Mouse (Mus musculus): ENCODE measurements around the gene Ugt1a7c.
A peak's percentile ranks its signal among the peaks of the same experiment; 100 is the strongest.
"Not testable (repeated sequence)": the region's sequence is repeated elsewhere in the genome, so short reads cannot be mapped to it uniquely, and the experiment has no call there.

Gene Ugt1a7c

DNA sequence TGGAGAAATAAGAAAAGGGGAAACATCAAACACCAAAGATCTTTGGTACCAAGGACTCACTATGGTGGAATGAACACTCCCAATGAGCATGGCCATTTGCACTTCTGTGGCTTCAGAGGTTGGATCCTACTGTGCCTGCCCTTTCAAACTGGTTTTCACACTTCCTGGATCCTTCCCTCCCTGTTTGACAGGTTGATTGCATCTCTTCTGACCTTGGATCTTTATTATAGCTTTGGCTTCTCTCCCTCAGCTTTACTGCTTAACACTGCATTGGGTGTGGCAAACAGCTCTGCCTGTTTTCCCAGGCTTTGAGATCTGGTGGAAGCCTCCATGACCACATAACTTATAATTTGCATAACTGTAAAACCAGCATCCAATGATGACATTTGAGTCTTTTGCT, 125.5 kb downstream of the Ugt1a7c start:
- DNase-seq (ENCODE audit: extremely low read depth, insufficient read length, low spot score) = peak; percentile 10

GRCm38 (mm10) chr1:88222216-88222615, 127.4 kb downstream of the Ugt1a7c start:
- no peak for DNase-seq (ENCODE audit: extremely low read depth, insufficient read length, low spot score)

- not testable (repeated sequence) for DNase-seq (ENCODE audit: extremely low read depth, insufficient read length, low spot score)
Measured at GRCm38 (mm10) chr1:88223011-88223515, 128.2 kb downstream of the Ugt1a7c start.

DNA sequence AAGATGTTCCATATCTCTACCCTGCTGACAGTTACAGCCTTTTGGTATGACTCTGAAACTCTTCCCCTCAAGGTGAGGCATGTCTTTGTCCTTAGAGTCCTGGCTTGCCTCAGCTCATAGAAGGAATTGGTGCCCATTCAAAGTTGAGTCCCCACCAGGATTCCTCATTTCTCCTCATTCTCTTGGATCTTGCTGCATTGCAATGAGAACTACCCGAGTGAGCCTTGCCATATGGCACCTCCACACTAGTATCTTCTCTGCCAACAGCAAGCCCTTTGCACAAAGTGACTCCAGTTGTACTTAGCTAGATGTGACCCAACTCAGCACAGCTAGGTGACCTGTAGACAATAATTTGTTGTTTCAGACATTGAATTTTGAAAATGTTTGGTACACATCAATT, 128.7 kb downstream of the Ugt1a7c start:
- no peak for DNase-seq (ENCODE audit: extremely low read depth, insufficient read length, low spot score)

DNA sequence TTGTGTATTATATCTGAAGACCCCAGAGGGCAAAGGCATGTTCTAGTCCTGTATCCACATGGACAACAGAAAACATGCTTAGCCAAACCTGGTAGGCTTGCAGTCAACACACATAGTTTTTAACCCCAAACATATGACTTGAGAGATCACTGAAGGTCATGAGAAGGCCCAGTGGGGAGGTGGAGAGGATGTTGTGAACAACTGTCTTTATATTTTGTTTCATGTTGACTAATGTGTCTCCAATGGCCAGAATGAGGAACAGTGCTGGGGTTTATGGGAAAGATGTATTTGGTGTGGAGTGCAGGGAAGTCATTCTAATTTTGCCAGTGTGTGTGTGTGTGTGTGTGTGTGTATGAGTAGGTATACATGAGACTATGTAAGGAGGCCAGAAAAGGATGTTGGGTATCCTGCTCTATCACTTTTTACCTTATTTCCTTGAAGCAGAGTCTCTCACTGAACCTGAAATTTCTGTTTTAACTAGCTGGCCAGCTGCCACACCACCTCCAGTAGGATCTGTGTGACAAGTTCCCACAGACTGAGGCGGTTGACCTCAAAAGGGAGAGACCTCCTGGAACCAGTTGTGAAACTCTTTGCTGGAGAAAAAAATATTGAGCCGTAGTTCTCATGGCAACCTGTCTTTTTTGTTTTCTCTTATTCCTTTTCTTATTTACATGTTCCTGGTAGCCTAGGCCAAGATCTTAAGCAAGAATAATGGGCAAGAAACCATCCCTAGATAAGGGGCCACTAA, 129.3 kb downstream of the Ugt1a7c start:
- no peak for DNase-seq (ENCODE audit: extremely low read depth, insufficient read length, low spot score)

DNA sequence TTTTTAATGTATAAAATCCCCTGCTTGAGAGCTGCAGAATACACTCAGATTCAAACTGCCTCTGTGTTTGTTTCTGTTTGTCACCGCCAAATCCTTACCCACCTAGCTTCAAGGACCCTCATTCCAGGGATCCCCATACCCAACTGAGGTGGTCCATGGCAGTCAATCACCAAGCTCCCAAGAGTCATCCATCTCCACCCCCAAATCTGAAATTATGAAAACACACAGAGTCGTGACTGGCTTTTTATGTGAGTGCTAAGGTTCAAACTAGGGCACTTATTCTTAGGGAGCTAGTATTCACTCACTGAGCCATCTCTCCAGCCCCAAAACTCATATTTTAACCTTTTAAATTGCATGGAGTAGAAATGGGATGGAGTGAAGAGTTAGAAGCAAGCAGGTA, 130.4 kb downstream of the Ugt1a7c start:
- DNase-seq (ENCODE audit: extremely low read depth, insufficient read length, low spot score) = not testable (repeated sequence)

DNA sequence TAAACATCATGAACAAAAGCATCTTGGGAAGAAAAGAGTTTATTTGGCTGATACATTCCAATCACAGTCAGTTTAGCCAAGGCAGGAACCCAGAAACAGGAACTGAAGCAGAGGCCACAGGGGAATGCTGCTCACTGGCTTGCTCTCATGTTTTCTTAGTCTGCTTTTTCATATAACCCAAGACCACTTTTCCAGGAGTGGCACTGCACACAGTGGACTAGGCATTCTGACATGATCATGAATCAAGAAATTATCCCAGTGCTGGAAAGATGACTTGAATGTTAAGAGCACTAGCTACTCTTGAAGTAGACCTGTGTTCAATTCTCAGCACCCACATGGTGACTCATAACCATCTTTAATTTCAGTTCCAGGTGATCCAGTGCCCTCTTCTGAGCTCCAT, 130.9 kb downstream of the Ugt1a7c start:
- no peak for DNase-seq (ENCODE audit: extremely low read depth, insufficient read length, low spot score)

- DNase-seq (ENCODE audit: extremely low read depth, insufficient read length, low spot score) = no peak
Measured at GRCm38 (mm10) chr1:88226670-88227379, 132.0 kb downstream of the Ugt1a7c start, which contains the start of gene Mroh2a. Gene Mroh2a, plus strand, starts transcription at chr1:88226986.

GRCm38 (mm10) chr1:88227482-88227881, 132.6 kb downstream of the Ugt1a7c start:
- DNase-seq (ENCODE audit: extremely low read depth, insufficient read length, low spot score) = no peak

DNA sequence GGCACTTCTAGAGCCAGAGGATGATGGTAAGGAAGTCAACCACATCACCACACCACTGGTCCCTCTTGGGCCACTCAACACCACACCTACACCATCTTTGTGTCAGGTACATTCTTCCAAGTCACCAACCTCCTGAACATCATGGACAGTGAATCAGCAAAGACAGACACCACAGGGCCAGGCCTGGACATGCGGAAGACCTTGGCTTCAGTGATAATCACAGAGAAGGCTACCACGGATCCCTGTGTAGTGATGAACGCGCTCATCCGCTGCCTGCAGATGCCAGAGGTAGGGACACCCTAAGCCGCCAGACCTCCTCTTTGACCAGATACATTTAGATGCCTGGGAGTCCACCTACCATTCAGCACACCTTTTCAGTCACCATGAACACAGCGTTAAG, 133.3 kb downstream of the Ugt1a7c start:
- no peak for DNase-seq (ENCODE audit: extremely low read depth, insufficient read length, low spot score)

GRCm38 (mm10) chr1:88229566-88229965, 134.7 kb downstream of the Ugt1a7c start:
- no peak for DNase-seq (ENCODE audit: extremely low read depth, insufficient read length, low spot score)

DNA sequence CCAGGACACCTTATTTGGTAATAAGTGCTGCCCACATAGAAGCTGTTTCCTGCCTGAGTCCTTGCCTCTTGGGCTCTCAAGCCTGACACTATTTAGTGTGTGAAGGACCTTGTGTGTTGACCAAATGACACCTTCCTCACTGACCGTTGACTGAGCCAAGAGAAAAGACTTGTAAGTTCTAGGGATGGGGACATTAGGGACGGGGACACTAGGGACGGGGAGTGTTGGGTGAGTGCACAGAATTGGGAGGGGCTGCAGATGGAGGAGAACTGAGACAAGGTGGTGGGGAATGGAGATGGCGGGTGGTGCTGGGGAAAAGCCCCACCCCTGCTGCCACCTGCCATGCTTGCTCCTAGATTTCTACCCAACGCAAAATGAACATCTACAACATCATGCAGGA, 135.1 kb downstream of the Ugt1a7c start:
- DNase-seq (ENCODE audit: extremely low read depth, insufficient read length, low spot score) = no peak

DNA sequence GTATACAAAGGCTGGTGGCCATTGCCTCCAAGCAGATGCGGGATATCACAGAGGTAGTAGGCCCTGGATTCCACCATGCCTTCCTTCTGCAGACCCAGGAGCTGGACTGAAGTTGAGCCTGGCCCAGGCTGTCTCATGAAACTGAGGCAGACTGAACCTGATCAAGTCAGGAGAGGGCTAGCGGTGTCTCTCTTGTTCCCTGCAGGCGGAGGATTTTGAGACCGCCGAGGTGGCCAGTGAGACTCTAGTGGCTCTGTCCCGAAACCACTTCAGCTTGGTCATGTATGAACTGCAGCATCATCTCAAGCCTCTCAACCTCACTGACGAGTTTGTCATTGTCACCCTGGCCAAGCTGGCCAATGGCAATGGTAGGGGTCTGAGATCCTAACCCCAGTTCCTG, 135.6 kb downstream of the Ugt1a7c start:
- DNase-seq (ENCODE audit: extremely low read depth, insufficient read length, low spot score) = no peak

DNA sequence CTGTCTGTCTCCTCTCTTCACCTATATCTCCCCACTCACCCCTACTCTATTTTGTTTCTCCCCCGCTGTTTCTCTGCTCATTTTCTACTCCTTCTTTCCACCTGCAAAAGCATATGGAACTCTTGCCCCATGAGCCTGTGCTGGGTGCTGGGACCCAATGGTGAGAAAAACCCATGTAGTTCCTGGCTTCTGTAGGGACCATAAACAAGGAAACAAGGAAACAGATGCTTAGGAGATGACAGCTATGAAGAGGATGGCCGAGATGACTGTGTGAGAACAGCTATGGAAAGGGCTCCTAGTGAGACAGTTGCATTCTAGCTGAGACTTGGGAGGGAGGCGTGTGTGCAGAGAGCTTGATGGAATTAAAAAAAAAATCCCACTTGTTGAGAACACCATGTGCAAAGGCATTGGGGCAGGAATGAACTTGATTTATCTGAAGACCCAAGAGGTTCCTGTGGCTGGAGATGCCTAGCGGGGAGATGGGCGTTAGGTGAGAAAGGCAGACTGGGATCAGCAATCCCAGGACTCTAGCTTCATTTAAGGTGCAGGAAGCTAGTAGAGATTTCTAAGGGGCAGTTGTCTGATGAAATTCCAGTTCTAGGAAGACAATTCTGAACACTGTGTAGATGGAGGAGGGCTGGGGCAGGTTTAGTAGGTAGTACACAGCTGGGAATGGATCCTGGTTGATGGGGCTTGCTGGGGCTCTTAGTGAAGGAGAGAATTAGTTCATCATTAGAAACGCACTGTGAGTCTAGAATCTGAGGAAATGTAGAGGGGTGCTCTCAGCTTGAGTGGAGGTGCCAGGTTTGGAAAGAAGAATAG, 136.3 kb downstream of the Ugt1a7c start:
- no peak for DNase-seq (ENCODE audit: extremely low read depth, insufficient read length, low spot score)

DNA sequence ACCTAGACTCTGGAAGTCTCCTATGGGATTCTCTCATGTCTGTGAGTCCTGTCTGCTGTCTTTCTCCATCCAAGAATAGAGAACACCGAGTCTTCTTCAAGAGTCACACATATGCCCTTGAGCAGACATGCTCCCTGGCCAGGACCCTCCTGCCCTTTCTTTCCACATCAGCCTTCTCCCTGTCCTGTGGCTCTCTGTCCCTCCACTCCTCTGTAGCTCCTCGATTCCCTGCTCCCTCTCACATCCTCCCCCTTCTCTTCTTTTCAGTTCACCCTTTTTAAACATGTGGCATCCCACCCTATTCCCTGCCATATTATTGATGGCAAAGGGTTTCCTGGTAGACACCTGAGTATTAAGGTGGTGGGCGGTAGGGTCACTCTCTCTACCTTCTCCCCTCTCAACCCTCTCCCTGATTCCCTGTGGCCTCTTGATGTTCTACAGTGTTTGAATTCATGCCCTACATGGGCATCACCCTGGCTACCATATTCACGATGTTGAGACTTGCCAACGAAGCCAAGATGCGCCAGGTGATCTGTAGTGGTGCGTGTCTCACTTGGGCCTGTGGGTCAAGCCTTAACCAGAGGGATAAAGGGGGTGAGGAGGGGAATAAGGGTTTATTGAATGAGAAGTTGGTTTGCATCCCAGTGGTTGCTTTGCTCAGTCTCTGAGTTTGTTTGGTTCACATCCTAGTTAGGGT, 137.1 kb downstream of the Ugt1a7c start:
- DNase-seq (ENCODE audit: extremely low read depth, insufficient read length, low spot score) = no peak

DNA sequence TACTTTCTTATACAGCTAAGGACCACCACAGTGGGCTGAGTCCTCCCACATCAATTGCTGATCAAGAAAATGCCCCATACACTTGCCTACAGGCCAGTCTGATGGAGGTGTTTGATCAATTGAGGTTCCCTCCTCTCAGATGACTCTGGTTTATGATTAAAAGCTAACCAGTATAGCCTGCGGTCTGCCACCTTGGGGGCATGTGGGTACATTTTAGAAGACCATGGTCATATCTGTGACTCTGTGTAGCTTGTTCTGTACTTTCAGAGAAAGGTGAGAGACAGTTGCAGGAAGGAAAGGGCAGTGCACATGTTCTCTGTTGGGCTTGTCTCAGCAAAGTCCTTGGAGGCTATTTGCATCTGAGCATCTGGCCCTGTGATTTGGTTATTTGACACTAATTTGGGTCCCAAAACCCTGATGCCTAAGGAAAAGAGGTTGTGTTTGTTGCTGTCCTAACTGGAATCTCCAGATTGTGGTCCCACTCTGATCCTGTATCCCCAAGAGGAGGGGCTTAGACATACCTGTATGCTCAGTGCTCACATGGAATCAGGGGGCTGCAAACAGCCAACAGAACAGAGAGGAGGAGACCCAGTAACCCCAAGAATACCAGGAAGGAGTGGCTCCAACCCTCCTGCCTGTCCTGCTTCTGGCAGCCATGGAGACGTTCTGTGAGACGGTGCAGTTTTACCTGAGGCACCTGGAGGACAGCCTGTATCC, 138.0 kb downstream of the Ugt1a7c start:
- DNase-seq (ENCODE audit: extremely low read depth, insufficient read length, low spot score) = no peak

DNA sequence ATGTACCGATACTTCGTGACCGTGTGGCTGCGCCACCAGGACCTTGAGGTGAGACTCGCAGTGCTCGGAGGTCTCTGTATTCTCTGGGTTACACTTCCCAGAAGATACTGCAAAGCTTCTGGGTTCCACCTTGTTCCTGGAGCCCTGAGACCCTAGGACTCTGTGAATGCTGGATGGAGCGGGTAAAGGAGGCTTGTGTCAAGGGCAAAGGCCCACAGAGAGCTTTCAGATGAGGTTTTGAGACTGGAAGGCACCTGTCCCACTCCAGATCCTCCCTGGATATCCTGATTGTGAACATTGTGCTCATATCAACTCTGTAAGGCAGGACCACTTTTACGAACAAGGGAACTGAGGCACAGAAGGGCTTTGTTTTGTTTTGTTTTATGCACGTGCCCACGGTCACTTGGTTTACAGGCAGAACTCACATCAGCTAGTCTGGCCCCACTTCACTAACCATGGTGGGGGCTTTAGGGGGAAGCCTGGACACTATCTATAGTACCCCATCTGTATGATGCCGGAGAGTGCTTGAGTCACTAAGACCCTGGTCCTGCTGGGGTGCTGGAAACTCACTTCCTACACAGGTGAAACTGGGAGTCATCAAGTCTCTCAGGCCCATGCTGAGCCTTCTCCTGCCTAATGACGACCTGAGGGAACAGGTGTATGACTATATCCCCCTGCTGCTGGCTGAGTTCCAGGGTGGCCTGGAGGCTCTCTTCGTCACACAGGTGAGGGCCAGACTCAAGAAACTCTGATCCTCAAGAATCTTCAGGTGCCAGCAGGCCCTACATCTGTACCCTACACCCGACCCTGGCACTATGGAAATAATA, 138.8 kb downstream of the Ugt1a7c start:
- no peak for DNase-seq (ENCODE audit: extremely low read depth, insufficient read length, low spot score)

DNA sequence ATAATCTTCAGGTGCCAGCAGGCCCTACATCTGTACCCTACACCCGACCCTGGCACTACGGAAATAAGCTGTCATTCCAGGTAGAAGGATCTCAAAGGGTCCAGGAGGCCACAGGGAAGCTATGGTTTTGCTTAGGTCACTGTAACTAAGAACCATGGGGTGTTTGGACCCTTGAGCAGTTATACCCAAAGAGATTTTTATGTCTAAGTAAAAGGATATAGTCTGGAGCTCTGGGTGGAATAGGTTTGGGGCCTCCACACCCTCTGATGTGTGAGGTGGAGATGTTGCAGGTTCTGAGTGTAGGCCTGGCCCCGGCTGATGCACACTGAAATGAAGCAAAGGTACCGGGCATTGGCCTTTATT, 139.4 kb downstream of the Ugt1a7c start:
- no peak for DNase-seq (ENCODE audit: extremely low read depth, insufficient read length, low spot score)

DNA sequence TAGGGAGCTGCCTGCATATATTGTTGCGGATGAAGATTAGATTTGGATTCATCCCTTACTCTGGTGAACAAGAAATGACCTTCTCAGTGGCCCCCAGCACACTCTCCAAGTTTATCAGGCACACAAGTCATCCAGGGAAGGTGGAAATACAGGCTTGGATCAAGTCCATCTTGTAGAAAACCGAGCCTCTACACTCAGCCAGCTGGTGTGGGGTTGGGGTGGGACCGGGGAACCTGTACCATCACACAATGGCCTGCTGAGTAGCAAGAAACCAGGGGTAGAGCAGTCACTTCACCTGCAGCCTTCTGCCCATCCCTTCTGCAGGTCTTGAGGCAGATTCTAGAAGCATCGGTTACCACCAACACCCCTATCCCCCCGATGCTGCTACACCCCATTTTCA, 139.8 kb downstream of the Ugt1a7c start:
- DNase-seq (ENCODE audit: extremely low read depth, insufficient read length, low spot score) = no peak
